Mouse (Mus musculus) heart, embryonic 13.5 days (tissue): ENCODE measurements around the gene Syce2. TPM values are rescaled to one million over a fixed set of nuclear protein-coding genes. Genes with fewer than 3 reads are reported as not detected.

Experiments used
- ATAC-seq: fragments of 200-750 bp; cut with Nextera tagmentation; 2 replicates; pipeline ENCODE4 v1.8.0; 2017; ENCODE audit warnings: moderate TSS enrichment; ENCODE audit not compliant: insufficient number of reproducible peaks, low FRiP score, low TSS enrichment; ENCODE audit errors: extremely low read depth
- H3K27ac ChIP-seq: fragments of 300-500 bp; sonication (generic); replicated peaks from 2 replicates; pipeline ENCODE4 v1.5.1; 2015; ENCODE audit warnings: moderate library complexity, mild to moderate bottlenecking, inconsistent platforms
- H3K27me3 ChIP-seq: fragments of 300-500 bp; sonication (generic); replicated peaks from 2 replicates; pipeline ENCODE4 v1.6.1; 2015; ENCODE audit warnings: mild to moderate bottlenecking, inconsistent platforms
- H3K36me3 ChIP-seq: fragments of 300-500 bp; sonication (generic); 2 replicates; pipeline ENCODE4 v1.6.1; 2015; ENCODE audit warnings: mild to moderate bottlenecking, inconsistent platforms
- H3K4me1 ChIP-seq: fragments of 300-500 bp; sonication (generic); 2 replicates; pipeline ENCODE4 v1.6.1; 2015; ENCODE audit warnings: inconsistent platforms
- H3K4me2 ChIP-seq: fragments of 300-500 bp; sonication (generic); 2 replicates; pipeline ENCODE4 v1.6.1; 2015; ENCODE audit warnings: inconsistent platforms, mild to moderate bottlenecking, moderate library complexity
- H3K4me3 ChIP-seq: fragments of 300-500 bp; sonication (generic); 2 replicates; pipeline ENCODE4 v1.5.1; 2015; ENCODE audit warnings: moderate library complexity, mild to moderate bottlenecking, inconsistent platforms
- H3K9ac ChIP-seq: fragments of 300-500 bp; sonication (generic); 2 replicates; pipeline ENCODE4 v1.6.1; 2015; ENCODE audit warnings: inconsistent platforms, mild to moderate bottlenecking, moderate library complexity
- H3K9me3 ChIP-seq: fragments of 300-500 bp; sonication (generic); 2 replicates; pipeline ENCODE4 v1.6.1; 2016; ENCODE audit warnings: inconsistent platforms
- WGBS: fragments of 180-500 bp; shearing (Covaris S2); methylation state at CpG from one replicate; pipeline ENCODE4 v1.1.7; 2015; ENCODE audit warnings: mixed read lengths; 5-methylcytosine and 5-hydroxymethylcytosine counted together
- polyA plus RNA-seq: library from polyadenylated mRNA; unstranded; fragments of >200 nt; fragmentation: Nextera tagmentation; extraction: Ambion mirVana; gene quantifications from 2 replicates; pipeline ENCODE4 v1.2.1, GENCODE M21; 2015

Syce2 gene
- polyA plus RNA-seq, 1 experiment from 2014 or later = 37.2 TPM

- no peaks in the 10 kb centered on the region for H3K36me3 ChIP-seq
- under 1% methylated on average over 55 of the region's 55 CpGs for WGBS
- H3K4me3 ChIP-seq = peak overlapping the region; percentile 55
- H3K9ac ChIP-seq = peak overlapping the region; percentile 74
- no peak overlapping the region for H3K27ac ChIP-seq
- peak; percentile 53 for ATAC-seq
- H3K27me3 ChIP-seq = peaks cover 92% of the 10 kb centered on the region
- H3K4me2 ChIP-seq = peak overlapping the region; percentile 94
- H3K9me3 ChIP-seq = peaks cover 5% of the 10 kb centered on the region; the same call in 1 of the 2 replicates
- H3K4me1 ChIP-seq = peaks cover 21% of the 10 kb centered on the region
These were observed 41.1 kb downstream of the Syce2 start for GRCm38 (mm10) chr8:84912895-84913501.

GRCm38 (mm10) chr8:84913502-84913900 is 41.6 kb downstream of the Syce2 start:
- Histone ChIP-seq H3K27ac (no peak overlapping the region), H3K4me1 (peaks cover 21% of the 10 kb centered on the region), H3K4me3 (peak overlapping the region; percentile 55), H3K9ac (peak overlapping the region; percentile 74), H3K9me3 (peaks cover 5% of the 10 kb centered on the region; the same call in 1 of the 2 replicates), H3K27me3 (peaks cover 97% of the 10 kb centered on the region), H3K36me3 (no peaks in the 10 kb centered on the region), H3K4me2 (peak overlapping the region; percentile 94)
- 13% methylated on average over 9 of the region's 9 CpGs for WGBS
- ATAC-seq = no peak

GRCm38 (mm10) chr8:84913960-84914359 is 42.0 kb downstream of the Syce2 start:
- H3K27me3 ChIP-seq = peaks cover 99% of the 10 kb centered on the region

GRCm38 (mm10) chr8:84915269-84915668 is 43.4 kb downstream of the Syce2 start:
- Histone ChIP-seq H3K27ac (no peak overlapping the region), H3K36me3 (no peaks in the 10 kb centered on the region), H3K27me3 (peaks cover 98% of the 10 kb centered on the region), H3K4me3 (no peak overlapping the region), H3K4me1 (peaks cover 17% of the 10 kb centered on the region), H3K9me3 (peaks cover 5% of the 10 kb centered on the region; the same call in 1 of the 2 replicates), H3K4me2 (no peak overlapping the region), H3K9ac (no peak overlapping the region)
- WGBS = 84% methylated on average over 8 of the region's 8 CpGs
- ATAC-seq = no peak

More at GRCm38 (mm10) chr8:84913960-84914359, 42.0 kb downstream of the Syce2 start:
- ATAC-seq = peak; percentile 23; the same call in 1 of the 2 replicates
- Histone ChIP-seq H3K4me3 (peak overlapping the region; percentile 55; the same call in 1 of the 2 replicates), H3K4me1 (peaks cover 18% of the 10 kb centered on the region), H3K4me2 (peak overlapping the region; percentile 94), H3K9me3 (peaks cover 5% of the 10 kb centered on the region; the same call in 1 of the 2 replicates), H3K36me3 (no peaks in the 10 kb centered on the region), H3K27ac (no peak overlapping the region), H3K9ac (no peak overlapping the region)
- 40% methylated on average over 4 of the region's 4 CpGs for WGBS

- H3K27me3 ChIP-seq = peaks cover 90% of the 10 kb centered on the region
- H3K9ac ChIP-seq = no peak overlapping the region
- no peak overlapping the region for H3K4me3 ChIP-seq
- H3K27ac ChIP-seq = no peak overlapping the region
- H3K4me1 ChIP-seq = peaks cover 19% of the 10 kb centered on the region
- WGBS = 22% methylated on average over 20 of the region's 20 CpGs
- H3K36me3 ChIP-seq = no peaks in the 10 kb centered on the region
- no peak for ATAC-seq
- H3K9me3 ChIP-seq = peaks cover 5% of the 10 kb centered on the region; the same call in 1 of the 2 replicates
- H3K4me2 ChIP-seq = no peak overlapping the region
These were observed 45.9 kb downstream of the Syce2 start for GRCm38 (mm10) chr8:84917781-84918180.

GRCm38 (mm10) chr8:84918646-84919045 is 46.7 kb downstream of the Syce2 start:
- Histone ChIP-seq H3K27ac (no peak overlapping the region), H3K9ac (no peak overlapping the region), H3K4me2 (no peak overlapping the region), H3K4me1 (peaks cover 11% of the 10 kb centered on the region), H3K4me3 (no peak overlapping the region), H3K9me3 (peaks cover 5% of the 10 kb centered on the region; the same call in 1 of the 2 replicates), H3K36me3 (no peaks in the 10 kb centered on the region), H3K27me3 (peaks cover 86% of the 10 kb centered on the region)
- no peak for ATAC-seq
- 80% methylated on average over 15 of the region's 15 CpGs for WGBS

GRCm38 (mm10) chr8:84921596-84921995 is 49.7 kb downstream of the Syce2 start:
- H3K27ac ChIP-seq = no peak overlapping the region
- no peaks in the 10 kb centered on the region for H3K9me3 ChIP-seq
- H3K9ac ChIP-seq = no peak overlapping the region
- peaks cover 11% of the 10 kb centered on the region for H3K4me1 ChIP-seq
- ATAC-seq = no peak
- no peak overlapping the region for H3K4me3 ChIP-seq
- peaks cover 84% of the 10 kb centered on the region for H3K27me3 ChIP-seq
- H3K36me3 ChIP-seq = no peaks in the 10 kb centered on the region
- H3K4me2 ChIP-seq = no peak overlapping the region
- WGBS = 30% methylated on average over 2 of the region's 2 CpGs

- no peaks in the 10 kb centered on the region for H3K36me3 ChIP-seq
- H3K27ac ChIP-seq = no peak overlapping the region
- H3K27me3 ChIP-seq = peaks cover 80% of the 10 kb centered on the region
- H3K4me3 ChIP-seq = no peak overlapping the region
- peaks cover 16% of the 10 kb centered on the region for H3K4me1 ChIP-seq
- WGBS = 55% methylated on average over 7 of the region's 7 CpGs
- ATAC-seq = no peak
- no peaks in the 10 kb centered on the region for H3K9me3 ChIP-seq
- H3K4me2 ChIP-seq = no peak overlapping the region
- H3K9ac ChIP-seq = no peak overlapping the region
These were observed 53.6 kb downstream of the Syce2 start for GRCm38 (mm10) chr8:84925557-84925956.

GRCm38 (mm10) chr8:84927513-84927912 is 55.6 kb downstream of the Syce2 start:
- Histone ChIP-seq H3K27me3 (peaks cover 88% of the 10 kb centered on the region), H3K9ac (no peak overlapping the region), H3K36me3 (no peaks in the 10 kb centered on the region), H3K27ac (no peak overlapping the region), H3K9me3 (no peaks in the 10 kb centered on the region), H3K4me1 (peaks cover 9% of the 10 kb centered on the region; the same call in 1 of the 2 replicates), H3K4me2 (no peak overlapping the region), H3K4me3 (no peak overlapping the region)
- no peak for ATAC-seq
- 59% methylated on average over 1 of the region's 1 CpGs for WGBS

- peak overlapping the region; percentile 40; the same call in 1 of the 2 replicates for H3K9ac ChIP-seq
- 4% methylated on average over 51 of the region's 52 CpGs for WGBS
These were observed 56.8 kb downstream of the Syce2 start for GRCm38 (mm10) chr8:84928456-84929306.

GRCm38 (mm10) chr8:84930582-84930981 is 58.7 kb downstream of the Syce2 start:
- 80% methylated on average over 13 of the region's 13 CpGs for WGBS
- no peaks in the 10 kb centered on the region for H3K36me3 ChIP-seq
- peaks cover 19% of the 10 kb centered on the region for H3K4me1 ChIP-seq
- H3K27ac ChIP-seq = no peak overlapping the region
- ATAC-seq = no peak
- no peaks in the 10 kb centered on the region for H3K9me3 ChIP-seq
- no peak overlapping the region for H3K4me2 ChIP-seq
- peaks cover 89% of the 10 kb centered on the region for H3K27me3 ChIP-seq
- H3K4me3 ChIP-seq = no peak overlapping the region
- H3K9ac ChIP-seq = no peak overlapping the region

More at GRCm38 (mm10) chr8:84928456-84929306, 56.8 kb downstream of the Syce2 start:
- H3K9me3 ChIP-seq = no peaks in the 10 kb centered on the region
- no peak overlapping the region for H3K27ac ChIP-seq
- H3K27me3 ChIP-seq = peaks cover 89% of the 10 kb centered on the region
- ATAC-seq = peak; percentile 60; the same call in 1 of the 2 replicates
- no peaks in the 10 kb centered on the region for H3K36me3 ChIP-seq
- H3K4me1 ChIP-seq = peaks cover 9% of the 10 kb centered on the region; the same call in 1 of the 2 replicates
- H3K4me2 ChIP-seq = peak overlapping the region; percentile 70
- H3K4me3 ChIP-seq = peak overlapping the region; percentile 42
